Comparison of ENCODE assay signal across 8 mouse cellular contexts in the genomic region with DNA sequence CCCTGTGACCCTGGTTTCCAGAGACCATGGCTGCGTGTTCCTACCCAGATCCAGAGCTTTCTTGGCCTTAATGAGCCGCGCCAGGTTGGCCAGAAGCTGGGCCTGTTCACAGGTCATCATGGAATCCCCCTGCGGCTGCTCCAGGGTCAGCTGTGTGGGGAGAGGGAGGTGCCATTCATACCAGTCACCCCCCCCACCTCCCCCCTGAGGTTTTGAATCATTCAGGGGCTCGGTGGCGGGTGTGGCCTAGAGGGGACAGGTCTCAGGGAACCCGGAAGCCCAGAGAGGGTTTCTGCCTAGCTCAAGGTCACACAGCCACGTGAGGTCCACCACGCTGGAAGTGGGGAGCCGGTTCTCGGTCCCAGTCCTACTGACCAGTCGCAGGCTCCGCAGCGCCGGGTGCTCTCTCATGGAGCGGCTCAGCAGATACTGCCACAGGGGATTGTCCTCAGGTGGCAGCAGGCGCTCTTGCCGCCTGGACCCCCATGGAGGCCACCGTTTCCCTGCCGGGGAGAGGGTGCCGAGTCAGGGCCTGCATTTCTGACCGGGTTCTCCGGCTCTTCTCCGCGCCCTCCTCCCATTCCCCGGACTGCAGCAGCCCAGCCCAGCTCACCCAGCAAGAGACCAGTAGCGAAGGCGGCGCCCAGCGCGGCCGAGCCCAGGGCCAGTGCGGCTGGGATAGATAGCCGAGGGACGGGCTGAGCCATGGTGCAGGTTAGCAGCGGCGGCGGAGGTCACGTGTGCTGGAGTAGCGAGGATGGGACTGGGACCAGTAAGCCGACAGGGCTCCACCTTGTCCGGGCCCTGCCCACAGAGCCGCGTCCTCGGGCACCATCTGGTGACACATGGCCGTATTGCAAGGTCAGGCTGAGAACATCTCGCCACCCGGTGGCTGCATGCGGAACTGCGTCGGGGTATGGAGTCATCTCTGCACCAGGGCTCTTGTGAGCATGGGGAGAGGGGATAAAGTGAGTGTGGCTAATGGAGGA. TPM values are rescaled to one million over a fixed set of nuclear protein-coding genes. Genes with fewer than 3 reads are reported as not detected.
DNase-seq lines count a peak whose midpoint lies in the region; ATAC-seq and TF ChIP-seq lines count a peak whose summit lies in the region.

A gene (minus strand): TSS at position 812 of the 989 bp plus-strand sequence.

- no peak for TF ChIP-seq EP300 in MEL (IDR thresholded peaks at IDR 0.05; ENCODE audit: low read depth in 1 of 2, low read length in 2 of 2)

- WGBS in cerebellum, adult 2 months: under 1% methylated on average over 51 of the region's 51 CpGs
- under 1% methylated on average over 50 of the region's 51 CpGs for WGBS in lung, embryonic 16.5 days

- DNase-seq in MEL (ENCODE audit: low read depth, low spot score): peak; percentile 90
- DNase-seq in cerebellum, adult 2 months: peak; percentile 95 to 98
- peak; percentile 96 for DNase-seq in forelimb bud, embryonic 11.5 days (ENCODE audit: low read depth, low spot score)
- peak; percentile 95 for DNase-seq in layer of hippocampus, adult 9-10 months (ENCODE audit: low spot score)
- peak; percentile 95 for DNase-seq in ovary, postnatal 10 days (ENCODE audit: low spot score)
- DNase-seq in thymus, postnatal 10 days (ENCODE audit: low spot score in 2 of 2): peak; percentile 85 to 94

- H3K79me2 ChIP-seq in MEL (ENCODE audit: control insufficient read depth, insufficient read depth, low read length, poor library complexity): peaks cover 9% of the 10 kb centered on the region

- peaks cover 6 to 26% of the 10 kb centered on the region in 2 experiments for H3K4me1 ChIP-seq in MEL (ENCODE audit: control insufficient read depth in 1 of 2, insufficient read depth in 2 of 2, low read length in 2 of 2)
- peaks cover 5% of the 10 kb centered on the region; the same call in 1 of the 2 replicates for H3K4me1 ChIP-seq in cerebellum, adult 2 months (ENCODE audit: control insufficient read depth, insufficient read depth, low read length)
- H3K4me1 ChIP-seq in lung, embryonic 16.5 days (replicated peaks; ENCODE audit: control insufficient read depth, insufficient read depth, low read length): peaks cover 22% of the 10 kb centered on the region

- H3K4me3 ChIP-seq in MEL (ENCODE audit: control insufficient read depth in 1 of 2, insufficient read depth in 1 of 2, low read depth in 2 of 2, low read length in 2 of 2): peak within 1 kb of the TSS; percentile 87 to 93
- peak within 1 kb of the TSS; percentile 73 for H3K4me3 ChIP-seq in cerebellum, adult 2 months (replicated peaks; ENCODE audit: insufficient read depth, low read depth, low read length)
- peak within 1 kb of the TSS; percentile 78 for H3K4me3 ChIP-seq in lung, embryonic 16.5 days (ENCODE audit: low read length)

- peak within 1 kb of the TSS; percentile 99 for H3K4me2 ChIP-seq in lung, embryonic 16.5 days (ENCODE audit: low read depth, low read length)

- H3K27ac ChIP-seq in MEL (ENCODE audit: control insufficient read depth, low read depth, low read length): peak within 1 kb of the TSS; percentile 80
- peak within 1 kb of the TSS; percentile 31; the same call in 1 of the 2 replicates for H3K27ac ChIP-seq in cerebellum, adult 2 months (ENCODE audit: insufficient read depth, low read length)
- peak within 1 kb of the TSS; percentile 77 for H3K27ac ChIP-seq in lung, embryonic 16.5 days (ENCODE audit: low read length)

- ATAC-seq in hematopoietic stem cell, adult 5-6 weeks (replicated peaks in 1 of 2; ENCODE audit: insufficient read depth in 1 of 2, low FRiP score in 2 of 2, low TSS enrichment in 1 of 2, low read depth in 1 of 2, poor library complexity in 2 of 2, severe bottlenecking in 2 of 2): peak; percentile 77 to 78
- peak; percentile 87 for ATAC-seq in lung, embryonic 16.5 days (ENCODE audit: low read depth)

- H3K9ac ChIP-seq in MEL (ENCODE audit: control insufficient read depth, low read depth, low read length, poor library complexity, severe bottlenecking): peak within 1 kb of the TSS; percentile 97
- H3K9ac ChIP-seq in lung, embryonic 16.5 days (ENCODE audit: low read length): peak within 1 kb of the TSS; percentile 75

- TF ChIP-seq CTCF in MEL (IDR thresholded peaks at IDR 0.05 in 2 of 3, conservative IDR thresholded peaks at IDR 0.05 in 1 of 3; ENCODE audit: control insufficient read depth in 1 of 3, insufficient read depth in 1 of 3, low read depth in 2 of 3, low read length in 3 of 3, poor library complexity in 1 of 3, severe bottlenecking in 1 of 3): peak in 2 of 3 experiments; percentile 87 to 94
- TF ChIP-seq CTCF in cerebellum, adult 2 months (IDR thresholded peaks at IDR 0.05; ENCODE audit: borderline replicate concordance, insufficient read depth, low read depth, low read length): peak; percentile 100

- peak; percentile 63 for TF ChIP-seq RAD21 in MEL (IDR thresholded peaks at IDR 0.05; ENCODE audit: low read depth, low read length)

- H3K36me3 ChIP-seq in MEL (ENCODE audit: control insufficient read depth in 1 of 2, insufficient read depth in 2 of 2, low read length in 2 of 2): peaks cover 4 to 14% of the 10 kb centered on the region in 2 experiments; a peak in 2 of 4 replicates
- peaks cover 16% of the 10 kb centered on the region for H3K36me3 ChIP-seq in lung, embryonic 16.5 days (ENCODE audit: control insufficient read depth, insufficient read depth, low read length)

- TF ChIP-seq POLR2A in MEL (IDR thresholded peaks at IDR 0.05; ENCODE audit: control insufficient read depth in 1 of 2, insufficient read depth in 1 of 2, low read depth in 1 of 2, low read length in 2 of 2, poor library complexity in 1 of 2): peak; percentile 46 to 77; a peak in 3 of 4 replicates
- peak; percentile 60; the same call in 1 of the 2 replicates for TF ChIP-seq POLR2A in cerebellum, adult 2 months (IDR thresholded peaks at IDR 0.05; ENCODE audit: borderline replicate concordance, insufficient read depth, low read length)

- H3K27me3 ChIP-seq in MEL (ENCODE audit: control insufficient read depth in 1 of 2, insufficient read depth in 2 of 2, low read length in 2 of 2): no peaks in the 10 kb centered on the region
- H3K27me3 ChIP-seq in cerebellum, adult 2 months (ENCODE audit: control insufficient read depth, insufficient read depth, low read length): no peaks in the 10 kb centered on the region
- H3K27me3 ChIP-seq in lung, embryonic 16.5 days (ENCODE audit: control insufficient read depth, insufficient read depth, low read depth, low read length): no peaks in the 10 kb centered on the region

- no peaks in the 10 kb centered on the region for H3K9me3 ChIP-seq in MEL (replicated peaks; ENCODE audit: insufficient read depth, low read length)
- H3K9me3 ChIP-seq in lung, embryonic 16.5 days (ENCODE audit: control insufficient read depth, low read length): no peaks in the 10 kb centered on the region

TF ChIP-seq in MEL, 35 proteins besides CTCF, POLR2A, EP300 and RAD21 (continues in another document):
- TF ChIP-seq USF1 (IDR thresholded peaks at IDR 0.05; ENCODE audit: low read depth, low read length): peak; percentile 95
- TF ChIP-seq CHD1 (IDR thresholded peaks at IDR 0.05; ENCODE audit: low read depth, low read length): no peak
- TF ChIP-seq RCOR1 (IDR thresholded peaks at IDR 0.05; ENCODE audit: low read depth, low read length): peak; percentile 45; the same call in 1 of the 2 replicates
- no peak for TF ChIP-seq MAFK (IDR thresholded peaks at IDR 0.05; ENCODE audit: borderline replicate concordance, low read depth, low read length)
- TF ChIP-seq ZC3H11A (IDR thresholded peaks at IDR 0.05; ENCODE audit: low read depth, low read length): peak; percentile 62
- TF ChIP-seq MEF2A (IDR thresholded peaks at IDR 0.05; ENCODE audit: extremely low read depth, insufficient replicate concordance, low read depth, low read length, poor library complexity, severe bottlenecking): 0 out of 2 replicates have a peak, but pooled peaks have one; percentile 39
- TF ChIP-seq HCFC1 (IDR thresholded peaks at IDR 0.05; ENCODE audit: low read depth, low read length): peak; percentile 50
- peak; percentile 92 for TF ChIP-seq MAX (IDR thresholded peaks at IDR 0.05; ENCODE audit: low read length)
- peak; percentile 73 for TF ChIP-seq ZMIZ1 (IDR thresholded peaks at IDR 0.05; ENCODE audit: low read depth, low read length)
- TF ChIP-seq KAT2A (conservative IDR thresholded peaks at IDR 0.05; ENCODE audit: low read depth, low read length): no peak
- TF ChIP-seq JUND (IDR thresholded peaks at IDR 0.05; ENCODE audit: low read depth, low read length): no peak
- TF ChIP-seq POLR2AphosphoS2 (IDR thresholded peaks at IDR 0.05; ENCODE audit: low read length): peak; percentile 52; the same call in 1 of the 2 replicates
- TF ChIP-seq MXI1 (IDR thresholded peaks at IDR 0.05; ENCODE audit: low read depth, low read length): peak; percentile 91
- no peak for TF ChIP-seq MYB (IDR thresholded peaks at IDR 0.05; ENCODE audit: low read depth, low read length)
- TF ChIP-seq GABPA (IDR thresholded peaks at IDR 0.05; ENCODE audit: low read depth, low read length): no peak
- peak; percentile 93 for TF ChIP-seq SMC3 (IDR thresholded peaks at IDR 0.05; ENCODE audit: low read depth, low read length)
- peak; percentile 36; the same call in 1 of the 2 replicates for TF ChIP-seq ETS1 (IDR thresholded peaks at IDR 0.05; ENCODE audit: low read depth, low read length)
- TF ChIP-seq MYC (IDR thresholded peaks at IDR 0.05; ENCODE audit: low read depth, low read length): peak; percentile 50; the same call in 1 of the 2 replicates
- TF ChIP-seq POLR2AphosphoS5 (IDR thresholded peaks at IDR 0.05; ENCODE audit: borderline replicate concordance, low read depth, low read length): no peak
- peak; percentile 50; the same call in 1 of the 2 replicates for TF ChIP-seq UBTF (IDR thresholded peaks at IDR 0.05; ENCODE audit: borderline replicate concordance, insufficient read depth, low read depth, low read length)
- no peak for TF ChIP-seq GATA1 (IDR thresholded peaks at IDR 0.05; ENCODE audit: low read depth, low read length)
- no peak for TF ChIP-seq TAL1 (IDR thresholded peaks at IDR 0.05; ENCODE audit: low read length)
- TF ChIP-seq TCF12 (IDR thresholded peaks at IDR 0.05; ENCODE audit: low read depth, low read length): 0 out of 2 replicates have a peak, but pooled peaks have one; percentile 25
- TF ChIP-seq USF2 (IDR thresholded peaks at IDR 0.05; ENCODE audit: borderline replicate concordance in 1 of 2, insufficient read depth in 1 of 2, low read depth in 1 of 2, low read length in 2 of 2): peak; percentile 42 to 74; a peak in 3 of 4 replicates

RNA-seq across cellular contexts. Expression of the gene that starts here (rescaled TPM):
- total RNA-seq in MEL (2012; rRNA removed): 31.1 and 36.4 TPM in 2 replicates
- 10 to 100 TPM in 1 of 2 experiments, not detected in 1; 35.7 TPM for polyA plus RNA-seq in MEL (2012; ENCODE audit: insufficient read depth in 1 of 2, insufficient read length in 2 of 2, low read depth in 1 of 2, low replicate concordance in 2 of 2, missing spikeins in 1 of 2)
- 44.7 and 45.7 TPM in 2 replicates for polyA plus RNA-seq in cerebellum, adult 2 months (2012; rRNA removed)
- total RNA-seq in hematopoietic stem cell, adult 5-6 weeks (2017): 5.2 and 14.4 TPM in 2 replicates
- 13.2 and 17.5 TPM in 2 replicates for polyA plus RNA-seq in lung, embryonic 16.5 days (2015; fragmentation: Nextera tagmentation; extraction: Ambion mirVana)

Comparison
In these comparisons a context has a peak if more than half of its experiments do, and no peak if none do; other contexts are left out.
1. Peak in every context shown above with its lines: DNase-seq, ATAC-seq, H3K4me3 ChIP-seq and H3K27ac ChIP-seq.